Mouse (Mus musculus) C2C12 (cell line): ENCODE measurements around the gene Abcc9.

ENCODE experiments used
- CEBPB ChIP-seq: IDR thresholded peaks from one replicate; pipeline ENCODE4 v1.6.1; 2011; ENCODE audit warnings: low read depth, mild to moderate bottlenecking, control low read depth, moderate library complexity
- CTCF ChIP-seq: IDR thresholded peaks from one replicate; pipeline ENCODE4 v1.5.1; 2011; ENCODE audit not compliant: control insufficient read depth, insufficient read depth, insufficient read length
- FOSL1 ChIP-seq: IDR thresholded peaks from one replicate; pipeline ENCODE4 v1.8.0; 2011; ENCODE audit warnings: mild to moderate bottlenecking, low read length; ENCODE audit not compliant: poor library complexity, insufficient read depth, severe bottlenecking
- MAX ChIP-seq: IDR thresholded peaks from one replicate; pipeline ENCODE4 v1.6.1; 2011; ENCODE audit warnings: mild to moderate bottlenecking, control low read depth
- MYOD1 ChIP-seq: IDR thresholded peaks from one replicate; pipeline ENCODE4 v1.6.1; 2011; ENCODE audit warnings: low read depth; ENCODE audit not compliant: control insufficient read depth, insufficient read length
- MYOG ChIP-seq: IDR thresholded peaks from one replicate; pipeline ENCODE4 v1.6.1; 2011; ENCODE audit not compliant: control insufficient read depth, insufficient read length; ENCODE audit errors: extremely low read depth
- USF1 ChIP-seq: IDR thresholded peaks from one replicate; pipeline ENCODE4 v1.6.1; 2011; ENCODE audit warnings: low read depth, mild to moderate bottlenecking, control low read depth, moderate library complexity

DNA sequence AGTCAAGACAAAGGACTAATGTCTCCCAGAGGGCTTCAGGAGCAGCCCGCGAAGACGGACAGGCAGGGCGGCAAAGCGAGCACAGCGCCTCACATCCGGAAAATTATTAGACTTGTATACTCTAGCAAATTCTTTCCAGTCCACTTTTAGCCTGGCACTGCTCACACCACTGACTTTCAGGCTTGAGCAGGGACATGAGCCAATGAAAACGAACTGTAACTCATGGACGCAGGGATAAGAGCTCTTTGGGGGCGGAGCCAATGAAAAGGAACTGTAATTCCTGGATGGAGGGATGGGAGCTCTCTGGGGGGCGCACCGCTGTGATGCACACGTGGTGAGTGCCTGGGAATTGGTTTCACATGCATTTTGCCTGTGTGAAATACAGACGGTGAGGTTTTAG lies 157.0 kb downstream of the Abcc9 start:
- TF ChIP-seq CTCF (no peak), CEBPB (no peak), MYOG (no peak), MAX (no peak), USF1 (no peak), MYOD1 (no peak), FOSL1 (no peak)
